Mouse (Mus musculus) gastrocnemius, adult 8-10 months (tissue): ENCODE data around the gene Srebf2. TPM values are rescaled to one million over a fixed set of nuclear protein-coding genes. Genes with fewer than 3 reads are reported as not detected.

Experiments
- DNase-seq, 2 experiments: peaks; one replicate each; pipeline ENCODE4 v3.0.0; 2022; ENCODE audit warnings: low spot score in 2 of 2
- total RNA-seq, 4 experiments: library from RNA; stranded (reverse); gene quantifications; 2 replicates each; pipeline ENCODE4 v1.2.4; 2022

Srebf2 gene
- total RNA-seq, 4 experiments from 2014 or later = 8.4 to 11.5 (median 9.7) TPM

GRCm38 (mm10) chr15:82206365-82207104 lies 59.6 kb downstream of the Srebf2 start:
- peak; percentile 66 to 80 for DNase-seq

- DNase-seq = no peak
These were observed 60.1 kb downstream of the Srebf2 start for GRCm38 (mm10) chr15:82207105-82207459.

GRCm38 (mm10) chr15:82207504-82208219 lies 60.7 kb downstream of the Srebf2 start:
- no peak for DNase-seq

GRCm38 (mm10) chr15:82208307-82208706 lies 61.3 kb downstream of the Srebf2 start:
- no peak for DNase-seq

GRCm38 (mm10) chr15:82209295-82210050 lies 62.5 kb downstream of the Srebf2 start:
- no peak for DNase-seq

- no peak for DNase-seq
These were observed 63.8 kb downstream of the Srebf2 start for GRCm38 (mm10) chr15:82210801-82211200.

GRCm38 (mm10) chr15:82211281-82211680 lies 64.3 kb downstream of the Srebf2 start:
- no peak for DNase-seq

- no peak for DNase-seq
These were observed 65.2 kb downstream of the Srebf2 start for GRCm38 (mm10) chr15:82211911-82212751.

- no peak for DNase-seq
These were observed 65.7 kb downstream of the Srebf2 start, which contains the start of gene Shisa8 for GRCm38 (mm10) chr15:82212752-82213063. Shisa8 (minus strand) TSS chr15:82212815.

- no peak for DNase-seq
These were observed 66.2 kb downstream of the Srebf2 start for GRCm38 (mm10) chr15:82213222-82213621.

- no peak for DNase-seq
These were observed 68.5 kb downstream of the Srebf2 start for GRCm38 (mm10) chr15:82215332-82216046.

GRCm38 (mm10) chr15:82216142-82216827 lies 69.3 kb downstream of the Srebf2 start:
- DNase-seq = no peak

GRCm38 (mm10) chr15:82217039-82217438 lies 70.1 kb downstream of the Srebf2 start:
- no peak for DNase-seq

- DNase-seq = no peak
These were observed 71.0 kb downstream of the Srebf2 start for GRCm38 (mm10) chr15:82217980-82218379.

GRCm38 (mm10) chr15:82218778-82219666 lies 72.0 kb downstream of the Srebf2 start:
- DNase-seq = no peak

GRCm38 (mm10) chr15:82220003-82220675 lies 73.2 kb downstream of the Srebf2 start:
- DNase-seq = no peak

GRCm38 (mm10) chr15:82221104-82221860 lies 74.3 kb downstream of the Srebf2 start:
- DNase-seq = no peak

GRCm38 (mm10) chr15:82223251-82223650 lies 76.3 kb downstream of the Srebf2 start:
- DNase-seq = no peak
